Mouse (Mus musculus) neural tube, embryonic 11.5 days (tissue): Measurements from ENCODE around the gene Mrpl55. TPM values are rescaled to one million over a fixed set of nuclear protein-coding genes. Genes with fewer than 3 reads are reported as not detected.

Experiments used
- ATAC-seq: fragments of 200-750 bp; cut with Nextera tagmentation; 2 replicates; pipeline ENCODE4 v1.8.0; 2017; ENCODE audit warnings: moderate number of reproducible peaks, mild to moderate bottlenecking, moderate TSS enrichment, moderate library complexity; ENCODE audit not compliant: insufficient read depth, low FRiP score, low TSS enrichment
- DNase-seq: peaks from one replicate; pipeline ENCODE4 v3.0.0-alpha.2; 2015; ENCODE audit warnings: low spot score
- H3K27ac ChIP-seq: fragments of 300-500 bp; sonication (generic); 2 replicates; pipeline ENCODE4 v1.5.1; 2014; ENCODE audit warnings: low read depth, mild to moderate bottlenecking, low read length
- H3K27me3 ChIP-seq: fragments of 300-500 bp; sonication (generic); 2 replicates; pipeline ENCODE4 v1.6.1; 2014; ENCODE audit warnings: mild to moderate bottlenecking, low read length, mixed read lengths; ENCODE audit not compliant: control insufficient read depth, insufficient read depth
- H3K36me3 ChIP-seq: fragments of 300-500 bp; sonication (generic); 2 replicates; pipeline ENCODE4 v1.6.1; 2014; ENCODE audit warnings: mild to moderate bottlenecking, low read length, moderate library complexity, mixed read lengths; ENCODE audit not compliant: control insufficient read depth, insufficient read depth
- H3K4me1 ChIP-seq: fragments of 300-500 bp; sonication (generic); 2 replicates; pipeline ENCODE4 v1.6.1; 2014; ENCODE audit warnings: low read length, mixed read lengths; ENCODE audit not compliant: control insufficient read depth, insufficient read depth
- H3K4me2 ChIP-seq: fragments of 300-500 bp; sonication (generic); 2 replicates; pipeline ENCODE4 v1.6.1; 2014; ENCODE audit warnings: low read depth, mild to moderate bottlenecking, moderate library complexity
- H3K4me3 ChIP-seq: fragments of 300-500 bp; sonication (generic); 2 replicates; pipeline ENCODE4 v1.5.1; 2014; ENCODE audit warnings: low read depth, low read length
- H3K9ac ChIP-seq: fragments of 300-500 bp; sonication (generic); 2 replicates; pipeline ENCODE4 v1.6.1; 2014; ENCODE audit warnings: mild to moderate bottlenecking, low read length
- H3K9me3 ChIP-seq: fragments of 300-500 bp; sonication (generic); 2 replicates; pipeline ENCODE4 v1.6.1; 2016; ENCODE audit warnings: low read length; ENCODE audit not compliant: control insufficient read depth
- WGBS: fragments of 180-500 bp; shearing (Covaris S2); extraction: QIAGEN DNeasy Blood & Tissue Kit; methylation state at CpG from one replicate; pipeline ENCODE4 v1.1.7; 2014; 5-methylcytosine and 5-hydroxymethylcytosine counted together
- polyA plus RNA-seq: library from polyadenylated mRNA; unstranded; fragments of >200 nt; fragmentation: Nextera tagmentation; extraction: Ambion mirVana; gene quantifications from 2 replicates; pipeline ENCODE4 v1.2.1, GENCODE M21; 2014

Mrpl55 gene
- polyA plus RNA-seq, 1 experiment from 2014 or later = 91.6 TPM

DNA sequence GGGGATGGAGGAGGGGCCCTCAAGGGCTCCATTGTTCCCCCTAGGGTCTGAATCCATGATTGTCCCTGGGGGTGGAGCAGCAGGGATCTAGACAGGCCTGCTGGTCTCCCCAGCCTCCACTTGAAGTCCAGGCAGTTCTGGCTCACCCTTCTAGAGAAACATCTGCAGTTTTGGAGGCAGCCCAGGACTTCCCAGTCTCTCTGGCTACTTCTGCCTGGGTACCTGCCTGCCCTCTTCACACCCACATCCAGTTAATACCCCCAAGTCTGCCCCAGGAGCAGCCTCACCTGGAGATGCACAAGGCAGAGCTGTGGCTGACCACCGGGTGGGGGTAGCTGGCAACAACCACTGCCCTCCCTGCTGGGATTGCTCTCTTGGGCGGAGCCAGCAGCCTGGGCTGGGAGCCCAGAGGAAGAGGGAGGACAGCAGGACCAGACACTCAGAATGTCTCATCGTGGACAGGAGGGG, 19.4 kb upstream of the Mrpl55 start, which contains the start of gene Gjc2:
Gene Gjc2 (minus strand): TSS at position 350 of the 468 bp plus-strand sequence.
- no peaks in the 10 kb centered on the region for H3K9me3 ChIP-seq
- no peak within 1 kb of the TSS for H3K4me2 ChIP-seq
- peaks cover 11% of the 10 kb centered on the region for H3K27me3 ChIP-seq
- H3K36me3 ChIP-seq = peaks cover 4% of the 10 kb centered on the region
- ATAC-seq (no peak), DNase-seq (no peak)
- 54% methylated on average over 3 of the region's 3 CpGs for WGBS
- no peaks in the 10 kb centered on the region for H3K4me1 ChIP-seq
- H3K9ac ChIP-seq = no peak within 1 kb of the TSS
- H3K27ac ChIP-seq = no peak within 1 kb of the TSS
- H3K4me3 ChIP-seq = no peak within 1 kb of the TSS

DNA sequence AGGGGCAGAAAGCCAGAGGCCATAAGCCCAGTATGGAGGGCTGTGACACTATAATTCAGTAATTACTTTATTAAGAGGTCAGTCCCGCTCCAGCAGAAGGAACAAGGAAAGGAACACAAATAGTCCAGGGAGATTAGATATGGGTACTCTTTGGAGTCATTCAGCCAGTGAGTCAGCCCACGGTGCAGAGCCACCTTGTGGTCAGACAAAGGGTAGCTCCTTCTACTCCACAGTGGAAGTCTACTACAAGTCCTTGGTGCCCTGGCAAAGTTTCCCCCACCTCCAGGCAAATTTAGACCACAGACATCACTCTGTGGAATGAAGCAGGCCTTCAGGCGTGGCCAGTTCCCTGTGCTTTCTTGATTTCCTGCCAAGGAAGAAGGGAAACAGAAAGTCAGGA, 18.5 kb upstream of the Mrpl55 start:
- peaks cover 4% of the 10 kb centered on the region for H3K36me3 ChIP-seq
- no peak overlapping the region for H3K9ac ChIP-seq
- H3K4me1 ChIP-seq = no peaks in the 10 kb centered on the region
- H3K4me2 ChIP-seq = no peak overlapping the region
- 53% methylated on average over 3 of the region's 3 CpGs for WGBS
- no peak overlapping the region for H3K4me3 ChIP-seq
- peaks cover 2% of the 10 kb centered on the region; the same call in 1 of the 2 replicates for H3K27me3 ChIP-seq
- peak; percentile 23; the same call in 1 of the 2 replicates for ATAC-seq
- no peak overlapping the region for H3K27ac ChIP-seq
- H3K9me3 ChIP-seq = no peaks in the 10 kb centered on the region
- DNase-seq = peak; percentile 40

DNA sequence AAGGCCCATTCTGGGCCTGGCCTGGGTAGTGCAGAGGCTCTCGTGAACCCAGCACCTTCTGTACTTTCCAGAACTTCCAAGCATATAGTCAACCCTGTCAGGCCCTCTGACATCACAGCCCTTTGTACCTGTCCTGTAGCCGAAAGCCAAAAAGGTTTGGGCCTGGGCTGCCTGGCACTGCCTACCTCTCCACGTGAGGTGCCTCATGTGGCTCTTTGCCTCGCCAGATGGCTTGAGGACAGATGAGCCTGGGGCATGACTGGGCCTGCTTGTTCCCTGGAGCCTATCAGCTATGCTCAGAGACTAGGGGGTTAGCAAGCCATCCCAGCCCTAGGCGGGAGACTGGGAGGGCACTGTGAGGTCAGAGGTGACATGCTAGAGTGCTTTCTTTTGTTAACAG, 16.8 kb upstream of the Mrpl55 start:
- Histone ChIP-seq H3K9me3 (no peaks in the 10 kb centered on the region), H3K4me2 (no peak overlapping the region)
- WGBS = 79% methylated on average over 5 of the region's 5 CpGs

DNA sequence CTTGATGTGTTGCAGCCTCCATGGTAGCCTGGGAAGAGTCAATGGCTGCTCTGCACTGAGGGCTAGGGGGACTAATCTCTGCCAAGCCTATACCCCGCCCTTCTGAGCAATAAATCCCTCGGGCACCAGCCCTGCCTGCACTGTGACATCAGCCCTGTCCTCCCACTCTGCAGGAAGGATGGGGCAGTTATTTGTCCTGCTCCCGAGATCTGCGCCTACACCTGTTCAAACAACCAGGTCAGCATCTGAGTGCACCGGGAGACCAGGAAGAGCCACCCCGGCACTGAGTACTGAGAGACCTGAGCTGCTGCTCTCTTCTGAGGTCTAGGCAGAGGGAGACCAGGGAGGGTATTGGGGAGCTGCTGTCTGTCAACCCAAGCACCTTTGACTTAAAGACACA, 14.6 kb upstream of the Mrpl55 start:
- Histone ChIP-seq H3K36me3 (peaks cover 4% of the 10 kb centered on the region), H3K4me1 (no peaks in the 10 kb centered on the region), H3K4me3 (no peak overlapping the region), H3K27me3 (no peaks in the 10 kb centered on the region), H3K9me3 (no peaks in the 10 kb centered on the region), H3K9ac (no peak overlapping the region), H3K4me2 (no peak overlapping the region), H3K27ac (no peak overlapping the region)
- WGBS = 72% methylated on average over 6 of the region's 6 CpGs
- ATAC-seq (no peak), DNase-seq (no peak)

More for the DNA sequence above, 16.8 kb upstream of the Mrpl55 start:
- Histone ChIP-seq H3K27ac (no peak overlapping the region), H3K4me3 (no peak overlapping the region), H3K27me3 (no peaks in the 10 kb centered on the region), H3K9ac (no peak overlapping the region), H3K36me3 (peaks cover 4% of the 10 kb centered on the region), H3K4me1 (no peaks in the 10 kb centered on the region)
- no peak for ATAC-seq
- DNase-seq = no peak

DNA sequence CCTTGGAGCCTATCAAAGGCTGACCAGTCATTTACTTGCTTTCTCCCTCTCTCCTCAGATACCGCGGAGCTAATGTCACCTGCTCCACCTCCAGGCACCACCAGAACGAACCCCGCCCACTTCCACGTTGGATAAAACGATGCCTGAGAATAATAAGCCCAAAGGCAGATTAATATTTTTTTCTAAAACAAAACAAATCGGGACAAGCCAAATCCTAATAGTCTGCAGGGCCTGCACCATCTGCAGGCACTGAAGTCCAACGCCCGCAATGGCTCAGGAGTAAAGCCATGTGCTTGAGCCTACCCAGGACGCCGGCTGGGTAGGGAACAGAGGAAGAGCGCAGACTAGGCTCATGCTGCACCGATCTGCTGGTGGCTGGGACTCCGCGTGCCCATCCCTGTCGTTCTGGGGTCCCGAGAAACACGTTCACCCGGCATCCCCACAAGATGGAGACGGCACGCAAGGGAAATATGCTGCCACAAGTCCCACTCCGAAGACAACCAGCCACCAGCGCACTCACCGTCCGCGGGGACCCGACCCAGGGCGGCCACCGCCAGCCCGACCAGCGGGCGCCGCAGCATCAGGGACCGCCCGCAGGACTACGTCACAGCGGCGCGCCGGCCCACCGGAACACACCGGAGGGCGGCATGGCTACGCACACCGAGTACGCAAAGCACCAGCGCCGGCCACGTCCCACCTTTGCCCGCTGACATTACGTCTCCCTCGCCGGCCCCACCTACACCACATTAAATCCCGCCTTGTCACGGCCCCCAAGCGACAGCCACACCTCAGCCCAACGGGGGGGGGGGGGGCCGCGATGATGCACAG, 10.8 kb upstream of the Mrpl55 start:
- Histone ChIP-seq H3K4me2 (peak overlapping the region; percentile 58), H3K36me3 (no peaks in the 10 kb centered on the region), H3K4me1 (no peaks in the 10 kb centered on the region), H3K27ac (peak overlapping the region; percentile 63), H3K4me3 (peak overlapping the region; percentile 69), H3K9me3 (no peaks in the 10 kb centered on the region), H3K27me3 (no peaks in the 10 kb centered on the region), H3K9ac (peak overlapping the region; percentile 53)
- peak; percentile 88 for DNase-seq
- WGBS = under 1% methylated on average over 57 of the region's 59 CpGs
- ATAC-seq = peak; percentile 97

DNA sequence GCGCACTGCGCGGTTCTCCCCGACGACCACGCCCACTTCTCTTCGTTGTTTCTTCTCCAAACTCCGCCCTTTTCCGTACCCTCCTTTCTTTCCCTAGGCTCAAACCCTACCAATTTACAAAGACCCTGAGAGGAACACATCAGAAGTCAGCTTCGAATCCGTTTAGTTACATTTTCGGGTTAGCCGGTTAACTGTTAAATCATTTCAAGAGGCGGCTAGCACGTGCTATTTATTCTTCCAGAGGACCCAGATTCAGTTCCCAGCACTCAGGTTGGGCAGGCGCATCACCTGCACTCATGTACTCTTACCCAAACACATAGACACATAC, 10.3 kb upstream of the Mrpl55 start, which contains the start of gene Guk1:
Gene Guk1 (minus strand): TSS at position 154 of the 328 bp plus-strand sequence.
- Histone ChIP-seq H3K36me3 (no peaks in the 10 kb centered on the region), H3K9me3 (no peaks in the 10 kb centered on the region), H3K4me3 (peak within 1 kb of the TSS; percentile 69), H3K4me2 (peak within 1 kb of the TSS; percentile 58), H3K27ac (peak within 1 kb of the TSS; percentile 63), H3K9ac (peak within 1 kb of the TSS; percentile 53), H3K27me3 (no peaks in the 10 kb centered on the region), H3K4me1 (no peaks in the 10 kb centered on the region)
- ATAC-seq = peak; percentile 73
- 5% methylated on average over 16 of the region's 16 CpGs for whole genome bisulfite sequencing
- no peak for DNase-seq

DNA sequence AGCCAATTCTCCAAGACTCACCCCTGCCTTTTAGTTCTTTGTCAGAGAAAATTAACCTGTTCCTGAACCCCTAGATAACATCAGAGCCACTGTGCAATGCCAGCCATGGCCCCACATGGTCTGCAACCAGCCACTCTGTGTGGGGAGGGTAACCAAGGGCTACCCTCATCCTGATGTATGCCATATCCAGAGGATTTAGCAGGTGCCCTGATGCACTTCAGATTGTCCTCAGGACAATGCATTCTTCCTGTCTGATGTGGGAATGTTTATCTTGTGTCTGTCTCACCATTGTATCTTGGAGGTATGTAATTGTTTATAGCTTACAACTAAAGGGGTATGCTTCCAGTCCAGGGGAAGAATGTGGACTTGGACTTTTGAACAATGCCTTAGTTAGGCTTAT, 6.1 kb upstream of the Mrpl55 start:
- no peak overlapping the region for H3K27ac ChIP-seq

DNA sequence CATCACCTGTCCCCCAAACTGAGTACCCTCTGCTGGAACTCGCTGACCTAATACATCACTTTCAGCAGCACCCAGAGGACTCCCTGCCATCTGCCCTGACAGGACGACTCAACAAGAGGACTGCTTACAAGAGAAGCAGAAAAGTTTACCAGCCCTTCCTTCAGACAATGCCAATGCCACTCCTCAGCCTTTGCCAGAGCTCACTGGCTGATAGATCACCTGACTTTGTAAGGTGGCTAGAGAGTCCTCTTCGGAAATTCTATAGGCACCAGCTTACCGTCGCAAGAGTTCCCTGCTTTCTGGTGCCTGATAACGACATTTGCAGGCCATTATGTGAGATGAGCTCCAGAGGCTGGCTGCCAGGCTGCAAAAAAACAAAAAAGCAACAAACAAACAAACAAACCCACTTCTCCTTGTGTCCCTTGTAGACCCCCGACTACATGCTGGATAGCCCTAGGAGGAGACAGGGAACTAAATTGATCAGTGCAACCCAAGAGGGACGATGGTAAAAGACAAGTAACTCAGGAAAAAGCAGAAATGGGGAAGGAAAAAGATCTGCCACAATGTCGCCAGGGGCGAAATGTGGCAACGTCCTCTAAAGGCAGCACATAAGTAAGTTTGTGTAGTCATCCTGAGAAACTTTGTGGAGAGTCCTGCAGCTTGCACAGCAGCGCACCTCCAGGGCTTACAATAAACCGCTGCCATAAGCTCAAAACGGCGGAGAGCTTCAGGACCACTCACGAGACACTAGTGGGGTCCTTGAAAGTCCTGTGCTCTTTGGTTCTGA, 877 bp upstream of the Mrpl55 start:
- H3K27me3 ChIP-seq = no peaks in the 10 kb centered on the region
- peak overlapping the region; percentile 73 for H3K9ac ChIP-seq
- peaks cover 12% of the 10 kb centered on the region for H3K4me1 ChIP-seq
- 36% methylated on average over 16 of the region's 16 CpGs for WGBS
- H3K9me3 ChIP-seq = no peaks in the 10 kb centered on the region
- ATAC-seq (no peak), DNase-seq (no peak)
- peak overlapping the region; percentile 77 for H3K4me2 ChIP-seq
- H3K4me3 ChIP-seq = peak overlapping the region; percentile 82
- no peak overlapping the region for H3K27ac ChIP-seq
- peaks cover 2% of the 10 kb centered on the region; the same call in 1 of the 2 replicates for H3K36me3 ChIP-seq

More for the DNA sequence above, 6.1 kb upstream of the Mrpl55 start:
- H3K4me3 ChIP-seq = no peak overlapping the region
- H3K9me3 ChIP-seq = no peaks in the 10 kb centered on the region
- no peak overlapping the region for H3K9ac ChIP-seq
- ATAC-seq = no peak
- H3K27me3 ChIP-seq = no peaks in the 10 kb centered on the region
- H3K36me3 ChIP-seq = no peaks in the 10 kb centered on the region
- DNase-seq = no peak
- H3K4me1 ChIP-seq = no peaks in the 10 kb centered on the region
- no peak overlapping the region for H3K4me2 ChIP-seq
